Mouse (Mus musculus) cerebellum, adult 11-12 months (tissue): Measurements from ENCODE around the gene Lefty2.
"Not testable (repeated sequence)": the region's sequence is repeated elsewhere in the genome, so short reads cannot be mapped to it uniquely, and the experiment has no call there.

ENCODE experiments used
- DNase-seq: peaks from one replicate; pipeline ENCODE4 v3.0.0; 2022

The Lefty2 gene

DNA sequence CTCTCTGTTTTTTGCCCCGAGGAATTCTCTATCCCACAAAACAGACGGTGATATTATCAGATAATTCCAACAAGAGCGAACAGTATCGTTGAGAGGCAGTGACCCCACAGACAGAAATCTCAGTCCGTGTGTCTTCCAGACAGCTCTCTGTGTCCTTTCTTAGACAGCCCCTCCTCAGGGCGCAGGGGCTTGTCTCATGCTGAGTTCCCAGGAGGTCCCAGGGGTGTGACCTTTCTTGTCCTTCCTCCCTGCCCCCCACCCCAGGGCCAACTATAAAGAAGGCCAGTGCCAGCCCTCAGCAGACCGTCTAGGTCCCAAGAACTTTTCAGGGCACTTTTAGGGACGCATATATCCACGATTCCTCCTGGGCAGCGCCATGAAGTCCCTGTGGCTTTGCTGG is at the start of gene Lefty2:
Gene Lefty2, plus strand, starts transcription at position 301 of the 400 bp plus-strand sequence.
- no peak for DNase-seq

DNA sequence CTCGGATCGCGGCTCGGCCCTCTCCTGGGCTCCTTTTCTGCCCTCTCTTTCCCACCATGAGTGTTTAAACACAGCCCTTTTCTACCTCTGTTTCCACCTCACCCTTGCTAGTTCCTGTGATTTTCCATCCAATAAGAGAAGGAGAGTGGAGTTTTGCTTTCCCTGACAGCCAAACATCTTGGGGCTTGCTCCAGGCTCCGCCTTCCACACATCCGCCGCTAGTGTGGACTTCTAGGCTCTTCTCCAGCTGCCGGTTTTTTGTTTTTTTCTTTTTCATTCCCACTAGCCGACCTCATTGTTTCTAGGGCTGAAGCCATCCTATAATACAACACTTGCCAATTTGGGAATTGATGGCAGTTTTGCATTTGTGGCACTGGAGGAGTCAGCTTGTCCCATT is 44.8 kb upstream of the Lefty2 start:
- peak; percentile 78 for DNase-seq

DNA sequence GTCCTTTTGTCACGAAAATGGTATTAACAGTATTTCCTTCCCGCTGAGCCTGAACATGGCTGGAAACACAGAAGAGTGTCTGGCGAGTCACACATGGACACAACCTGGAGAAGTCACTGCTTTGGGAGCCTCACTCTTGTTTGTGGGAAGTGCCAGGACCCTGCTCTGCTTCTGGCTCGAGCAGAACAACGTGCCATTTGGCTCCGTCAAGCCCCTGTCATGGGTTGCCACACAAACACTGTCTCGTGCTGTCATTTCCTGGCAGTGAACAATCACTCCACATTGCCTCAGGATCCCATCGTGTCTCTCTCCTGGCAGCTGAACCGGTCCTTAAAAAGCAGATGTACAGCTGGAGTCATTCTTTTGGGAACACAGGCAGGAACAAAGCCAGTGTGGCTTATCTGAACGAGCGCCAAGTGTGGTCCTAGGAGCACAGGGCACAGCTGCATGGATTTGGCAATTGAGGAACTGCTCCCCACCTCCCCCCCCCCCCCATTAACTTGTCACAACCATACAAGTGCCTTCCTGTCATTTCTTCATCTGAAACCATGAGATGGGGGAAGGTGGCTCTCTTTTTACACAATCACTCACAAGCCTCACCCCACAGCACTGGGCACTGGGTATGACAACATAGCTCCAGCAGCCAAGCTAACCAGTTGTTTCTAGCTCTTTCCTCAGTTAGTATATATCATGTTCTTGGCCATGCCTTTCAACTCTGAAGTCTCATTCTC is 44.2 kb upstream of the Lefty2 start:
- peak; percentile 74 for DNase-seq

DNA sequence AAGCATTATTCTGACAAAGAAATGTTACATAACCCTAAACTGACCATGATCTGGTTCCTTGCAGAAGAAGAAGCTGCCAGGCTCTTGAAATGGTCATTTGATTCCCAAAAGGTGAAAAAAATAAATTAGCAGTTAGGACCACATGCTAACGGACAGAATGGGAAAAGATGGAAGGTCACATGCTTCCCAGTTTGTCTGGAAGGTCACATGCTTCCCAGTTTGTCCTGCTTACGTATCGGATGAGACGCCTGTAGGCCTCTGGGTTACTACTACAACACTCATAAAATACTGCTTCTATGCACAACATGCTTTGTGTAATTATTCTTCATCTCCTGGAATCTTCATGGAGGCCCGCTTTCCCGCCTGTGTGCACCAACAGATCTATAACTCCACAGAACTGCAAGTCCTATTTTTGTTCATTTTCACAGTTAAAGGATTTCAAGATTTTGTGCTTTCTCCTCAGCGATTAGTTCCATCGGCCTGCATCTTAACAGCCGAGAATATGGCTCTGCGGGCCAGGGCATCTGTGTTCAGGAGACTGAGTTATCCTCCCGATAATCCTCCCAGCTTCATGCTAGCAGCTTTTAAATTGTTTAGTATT is 43.1 kb upstream of the Lefty2 start:
- no peak for DNase-seq

DNA sequence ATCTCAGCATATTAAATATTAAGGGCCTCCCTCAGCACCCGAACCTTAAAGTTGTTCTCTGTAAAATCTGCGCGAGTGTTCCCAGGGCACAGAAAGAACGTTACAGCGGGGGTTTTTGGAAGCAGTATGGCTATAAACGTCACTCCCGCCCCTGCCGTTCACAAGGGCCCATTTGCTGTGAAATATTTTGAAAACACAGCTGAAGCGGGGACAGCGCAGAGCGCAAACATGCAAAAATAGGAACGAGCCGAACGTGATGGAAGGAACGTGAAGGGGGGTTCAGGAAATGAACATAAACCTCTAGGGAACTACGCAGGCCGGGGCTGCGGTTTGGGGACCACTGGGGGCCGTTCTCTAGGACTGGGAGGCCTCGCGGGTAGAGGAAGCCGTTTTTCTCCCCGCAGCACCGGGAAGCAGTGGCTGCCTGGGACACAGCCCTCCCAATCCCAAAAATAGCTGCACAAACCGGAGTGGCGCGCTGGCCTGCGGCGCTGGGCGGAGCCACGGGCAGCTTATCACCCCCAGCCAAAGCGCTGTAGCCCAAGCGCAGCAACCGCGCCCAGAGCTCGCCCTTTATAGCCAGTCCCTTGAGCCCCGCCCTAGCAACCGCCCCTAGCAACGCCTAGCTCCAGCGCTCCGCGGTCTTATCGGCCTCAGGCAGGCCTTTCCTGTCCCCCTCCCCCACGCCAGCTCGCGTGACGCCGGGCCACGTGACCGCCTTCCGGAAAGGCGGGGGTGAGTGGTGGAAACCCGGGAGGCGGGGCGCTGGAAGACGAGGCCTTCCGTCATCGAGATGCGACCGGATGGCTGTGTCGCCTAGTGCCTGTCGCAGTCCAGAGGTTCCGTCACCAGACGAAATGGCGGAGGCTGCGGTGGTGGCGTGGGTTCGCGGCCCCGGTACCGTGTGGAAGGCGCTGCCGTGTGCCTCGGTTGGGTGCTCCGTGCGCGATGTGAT is 42.3 kb upstream of the Lefty2 start, which contains the start of gene Sde2:
Gene Sde2, plus strand, starts transcription at position 812 of the 955 bp plus-strand sequence.
- peak; percentile 100 for DNase-seq

DNA sequence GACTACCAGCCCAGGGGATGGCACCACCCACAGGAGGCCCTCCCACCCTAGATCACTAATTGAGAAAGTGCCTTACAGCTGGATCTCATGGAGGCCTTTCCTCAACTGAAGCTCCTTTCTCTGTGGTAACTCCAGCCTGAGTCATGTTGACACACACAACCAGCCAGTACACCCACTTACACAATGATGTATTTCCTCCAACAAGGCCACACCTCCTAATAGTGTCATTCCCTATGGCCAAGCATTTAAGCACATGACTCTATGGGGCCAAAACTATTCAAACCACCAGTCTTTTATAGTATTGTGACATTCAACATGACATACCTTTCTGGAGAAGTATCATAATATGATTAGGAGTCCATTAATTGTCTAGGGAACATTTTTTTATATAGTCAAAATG is 34.1 kb upstream of the Lefty2 start:
- DNase-seq = no peak

DNA sequence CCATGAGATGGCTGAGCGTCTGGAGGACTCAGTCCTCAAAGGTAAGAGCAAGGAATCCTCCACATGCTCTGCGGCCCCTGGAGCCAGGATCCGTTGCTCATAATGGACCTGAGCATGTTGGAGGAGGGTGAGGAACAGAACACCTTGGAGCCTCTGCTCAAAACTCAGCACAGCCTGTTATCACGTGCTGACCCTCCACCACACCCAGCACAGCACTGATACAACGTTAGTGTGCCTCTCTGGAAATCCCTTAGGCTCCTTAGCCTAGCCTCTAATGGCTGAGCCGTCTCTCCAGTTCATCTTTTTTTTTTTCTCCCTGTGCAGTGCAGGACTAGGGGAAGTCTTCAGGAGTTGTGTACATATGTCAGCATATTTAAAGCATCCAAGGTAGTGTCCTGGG is 32.9 kb upstream of the Lefty2 start:
- DNase-seq = no peak

DNA sequence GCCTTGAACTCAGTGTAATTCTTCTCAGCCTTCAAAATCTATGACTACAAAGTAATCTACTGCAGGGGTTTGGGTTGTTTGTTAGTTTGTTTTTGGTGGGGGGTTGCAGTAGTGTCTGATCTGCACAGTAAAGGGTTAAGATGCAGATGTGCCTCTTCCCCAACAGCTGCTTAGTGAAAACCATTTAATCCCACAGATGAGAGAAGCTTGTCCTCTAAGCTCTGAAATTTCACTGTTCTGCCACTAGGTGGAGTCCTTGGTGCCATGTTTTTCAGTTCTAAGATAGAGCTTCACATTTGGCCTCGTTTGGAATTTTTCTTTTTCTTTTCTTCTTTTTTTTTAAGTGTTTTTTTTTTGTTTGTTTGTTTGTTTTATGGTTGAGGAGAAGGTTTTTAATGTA is 29.3 kb upstream of the Lefty2 start:
- no peak for DNase-seq

DNA sequence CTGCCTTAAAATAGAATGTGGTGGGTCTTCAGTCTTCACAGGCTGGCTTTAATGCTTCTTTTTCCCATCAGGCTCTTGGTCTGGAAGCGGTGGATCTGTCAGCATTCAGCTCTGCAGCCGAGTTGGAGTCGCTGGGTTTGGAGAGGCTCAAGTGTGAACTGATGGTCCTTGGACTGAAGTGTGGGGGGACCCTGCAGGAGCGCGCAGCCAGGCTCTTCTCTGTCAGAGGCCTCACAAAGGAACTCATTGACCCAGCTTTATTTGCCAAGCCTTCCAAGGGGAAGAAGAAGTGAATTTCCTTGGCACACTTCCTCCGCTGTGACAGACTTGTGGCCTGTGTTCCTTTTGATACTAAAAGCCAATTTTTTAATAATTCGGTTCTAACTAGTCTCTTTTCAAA is 26.9 kb upstream of the Lefty2 start:
- no peak for DNase-seq

DNA sequence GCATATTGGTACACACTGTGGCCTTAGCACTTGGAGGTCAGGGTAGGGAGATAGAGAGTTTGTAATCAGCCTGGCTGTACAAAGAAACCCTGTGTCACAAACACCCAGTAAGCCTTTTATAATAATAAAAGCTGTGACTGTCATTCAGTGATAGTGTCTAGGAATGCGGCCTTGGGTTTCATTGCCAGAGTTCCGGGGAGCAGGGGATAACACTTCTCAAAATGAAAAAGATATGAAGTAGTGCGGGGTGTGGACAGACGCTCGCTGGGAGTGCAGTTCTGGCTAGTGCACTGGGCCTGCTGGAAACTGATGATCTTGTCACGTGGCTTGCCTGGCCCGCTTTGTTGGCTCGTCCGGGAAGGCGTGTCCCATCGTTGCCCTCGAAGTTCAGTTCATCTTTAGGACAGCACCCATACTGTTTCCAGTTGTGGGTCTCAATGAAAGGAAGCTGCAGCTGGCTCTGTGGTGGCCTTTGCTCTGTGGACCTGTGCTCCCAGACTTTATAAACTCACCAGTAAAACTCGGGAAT is 22.7 kb upstream of the Lefty2 start:
- DNase-seq = no peak

DNA sequence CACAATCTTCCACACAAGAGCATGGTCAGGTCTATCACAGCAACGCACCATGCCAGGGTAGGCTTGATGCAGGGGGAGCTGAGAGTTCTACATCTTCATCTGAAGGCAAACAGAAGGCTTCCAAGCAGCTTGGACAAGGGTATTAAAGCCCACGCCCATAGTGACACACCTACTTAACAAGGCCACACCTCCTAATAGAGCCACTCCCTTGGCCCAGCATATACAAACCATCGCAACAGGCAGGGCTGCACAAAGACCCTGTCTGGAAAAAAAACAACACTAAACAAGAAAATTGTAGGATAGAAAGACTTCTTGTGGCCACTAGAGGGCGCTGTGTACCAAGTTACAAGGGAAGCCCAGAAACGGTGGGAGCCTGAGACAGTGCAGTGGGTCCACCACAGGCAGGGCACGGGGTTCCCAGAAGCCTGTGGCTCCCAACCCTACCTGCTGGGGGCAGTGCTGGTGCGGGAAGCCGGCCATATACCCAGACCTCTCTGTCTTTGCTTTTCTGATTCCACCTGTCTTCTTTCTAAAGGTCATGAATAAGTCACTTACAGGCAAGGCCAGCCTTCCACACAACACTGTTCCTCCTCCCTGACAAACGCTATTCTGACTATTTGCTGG is 18.9 kb upstream of the Lefty2 start:
- DNase-seq = no peak

DNA sequence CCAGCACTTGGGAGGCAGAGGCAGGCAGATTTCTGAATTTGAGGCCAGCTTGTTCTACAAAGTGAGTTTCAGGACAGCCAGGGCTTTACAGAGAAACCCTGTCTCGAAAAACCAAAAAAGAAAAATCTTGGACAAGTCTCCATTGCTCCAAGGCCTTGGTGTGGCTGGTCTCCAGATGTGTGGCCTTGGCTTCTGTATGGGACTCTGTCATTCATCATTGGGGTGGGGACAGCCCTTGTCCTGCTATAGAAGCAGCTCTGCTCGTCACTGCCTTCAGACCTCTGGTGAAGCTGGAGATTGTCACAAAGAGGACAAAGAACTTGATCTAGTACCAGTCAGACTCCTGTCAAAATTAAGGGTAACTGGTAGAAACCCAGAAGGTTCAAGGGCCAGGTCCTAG is 18.3 kb upstream of the Lefty2 start:
- DNase-seq = no peak

DNA sequence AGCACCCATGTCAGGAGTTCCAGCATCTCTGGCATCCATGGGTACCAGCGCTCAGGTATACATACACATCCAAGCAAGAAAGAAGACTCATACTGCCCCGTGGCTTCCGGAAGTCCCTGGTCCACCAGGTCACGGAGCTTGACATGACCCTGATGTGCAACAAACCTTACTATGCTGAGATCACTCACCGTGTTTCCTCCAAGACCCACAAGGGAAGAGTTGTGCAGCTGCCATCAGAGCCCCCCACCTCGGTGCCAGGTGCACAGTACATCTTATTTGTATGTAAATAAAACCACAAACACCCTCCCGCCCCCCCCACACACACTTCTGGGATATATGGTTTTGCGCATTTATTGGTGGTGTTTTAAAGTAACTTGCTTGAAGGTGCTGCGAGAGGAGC is 17.8 kb upstream of the Lefty2 start:
- DNase-seq = no peak

DNA sequence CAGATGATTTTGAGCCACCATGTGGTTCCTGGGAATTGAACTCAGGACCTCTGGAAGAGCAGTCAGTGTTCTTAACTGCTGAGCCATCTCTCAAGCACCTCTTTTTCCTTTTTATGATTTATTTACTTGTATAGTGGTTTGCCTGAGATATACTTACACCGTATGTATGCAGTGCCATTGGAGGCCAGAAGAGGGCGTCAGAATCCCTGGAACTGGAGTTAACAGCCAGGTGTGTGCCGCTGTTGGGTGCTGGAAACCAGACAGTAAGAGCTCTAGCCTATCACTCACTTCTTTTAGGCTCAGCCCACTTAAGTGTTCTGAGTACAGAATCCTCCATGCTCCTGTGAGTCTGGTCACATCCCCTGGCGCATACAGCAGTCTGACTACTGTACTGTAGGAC is 15.4 kb upstream of the Lefty2 start:
- no peak for DNase-seq

DNA sequence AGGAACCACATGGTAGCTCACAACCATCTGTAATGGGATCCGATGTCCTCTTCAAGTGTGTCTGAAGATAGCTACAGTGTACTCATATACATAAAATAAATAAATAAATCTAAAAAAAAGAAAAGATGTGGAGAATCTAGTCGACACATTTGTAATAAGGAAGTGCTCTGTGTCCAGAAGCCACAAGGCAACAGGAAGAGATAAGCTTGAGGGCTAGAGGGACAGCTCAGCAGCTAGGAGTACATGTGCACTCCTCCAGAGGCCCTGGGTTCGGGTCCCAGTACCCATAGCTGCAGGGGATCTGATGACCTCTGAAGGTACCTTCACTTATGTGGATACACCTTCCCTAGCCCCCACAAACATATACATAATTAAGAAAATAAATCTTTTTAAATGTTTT is 11.1 kb upstream of the Lefty2 start:
- DNase-seq = no peak

DNA sequence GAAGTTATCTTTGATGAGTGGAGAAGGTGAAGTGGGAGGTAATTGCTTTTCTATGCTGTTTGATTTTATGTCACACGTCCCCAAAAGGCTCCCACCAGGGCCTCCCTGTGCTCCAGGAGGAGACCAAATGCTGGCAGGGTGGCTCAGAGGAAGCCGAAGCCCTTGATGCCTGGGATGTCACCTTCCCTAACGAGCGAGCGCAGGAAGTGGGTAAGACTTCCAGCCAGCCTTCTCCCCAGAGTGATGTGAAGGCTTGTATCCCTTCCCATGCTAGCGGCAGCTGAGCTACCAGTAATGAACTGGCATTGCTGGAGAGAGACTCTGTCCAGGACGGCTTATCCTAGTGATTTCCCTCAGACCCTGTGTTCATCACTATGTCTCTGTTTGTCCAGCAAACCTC is 9.2 kb upstream of the Lefty2 start:
- DNase-seq = no peak

DNA sequence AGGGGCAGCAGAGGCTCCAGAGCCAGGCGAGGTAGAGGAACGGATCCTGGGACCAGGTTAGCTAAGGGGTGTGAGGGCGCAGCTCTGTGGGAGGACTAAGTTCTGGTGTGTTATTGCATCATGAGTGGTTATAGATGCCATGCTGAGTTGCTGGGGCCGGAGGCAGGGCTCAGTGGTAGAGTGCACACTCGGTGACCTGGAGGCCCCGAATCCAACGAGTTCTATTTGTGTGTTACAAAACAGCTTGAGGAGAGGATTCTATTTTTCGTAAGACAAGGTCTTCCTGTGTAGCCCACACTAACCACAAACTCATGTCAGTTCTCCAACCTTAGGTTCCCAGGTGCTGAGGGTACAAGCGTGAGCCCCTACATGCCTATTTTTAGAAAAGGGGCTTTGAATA is 8.4 kb upstream of the Lefty2 start:
- DNase-seq = no peak

DNA sequence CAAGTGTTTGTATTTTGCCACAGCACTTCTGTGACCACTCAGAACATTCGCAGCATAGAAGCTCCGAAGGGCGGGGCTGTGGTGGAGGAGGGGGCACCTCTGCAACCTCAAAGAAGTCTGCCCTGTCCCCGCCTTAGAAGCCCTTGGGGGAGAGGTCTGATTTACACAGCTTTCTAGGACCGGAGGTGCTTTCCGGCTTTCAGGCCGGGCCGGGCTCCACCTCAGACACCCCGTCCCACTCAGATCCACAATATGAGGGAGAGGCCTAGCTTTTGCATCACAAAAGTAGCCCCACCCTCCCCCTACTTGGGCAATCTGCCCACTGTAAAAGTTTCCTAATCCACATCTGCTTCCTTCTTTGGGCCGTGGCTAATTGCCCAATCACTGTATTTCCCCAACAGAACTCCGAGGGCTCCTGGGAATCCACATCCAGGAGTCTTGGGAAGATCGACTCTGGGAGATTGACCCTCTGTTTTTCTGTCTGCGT is 4.3 kb upstream of the Lefty2 start:
- no peak for DNase-seq

DNA sequence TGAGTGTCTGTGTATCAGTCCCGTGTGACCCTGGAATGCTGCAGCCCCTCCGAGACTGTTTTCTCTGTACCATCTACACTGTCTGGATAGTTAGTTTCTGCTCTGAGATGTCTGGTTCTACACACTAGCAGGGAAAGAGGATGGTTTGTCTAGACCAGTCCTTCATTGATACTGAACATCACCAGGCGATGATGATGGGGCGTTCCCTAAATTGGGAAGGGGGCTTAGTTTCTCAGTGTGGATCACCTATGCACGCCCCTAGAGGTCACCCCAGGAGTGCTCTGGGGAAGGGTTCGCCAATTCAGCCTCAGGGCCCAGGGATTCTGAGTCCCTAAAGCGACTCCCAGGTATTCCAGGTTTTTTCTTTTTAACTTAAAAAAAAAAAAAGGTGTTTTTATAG is 3.7 kb upstream of the Lefty2 start:
- no peak for DNase-seq

DNA sequence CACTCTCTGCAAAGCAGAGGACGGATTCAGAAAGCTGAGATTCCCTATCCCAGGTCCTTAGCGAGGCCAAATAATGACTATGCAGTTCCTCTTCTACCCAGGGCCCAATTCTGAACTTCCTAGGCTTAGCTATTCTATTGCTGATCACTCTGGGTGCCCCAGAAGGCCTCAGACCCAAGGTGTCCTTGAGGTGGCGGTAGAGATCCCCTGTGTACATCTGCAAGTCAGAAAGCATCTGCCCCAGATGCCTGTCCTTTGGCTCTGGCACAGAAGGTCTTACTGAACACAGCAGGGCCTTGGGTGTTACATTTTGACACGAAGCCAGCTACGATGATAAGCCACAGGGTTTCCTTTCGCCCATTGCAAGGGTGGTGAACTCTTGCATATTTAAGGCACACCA is 3.1 kb upstream of the Lefty2 start:
- no peak for DNase-seq

DNA sequence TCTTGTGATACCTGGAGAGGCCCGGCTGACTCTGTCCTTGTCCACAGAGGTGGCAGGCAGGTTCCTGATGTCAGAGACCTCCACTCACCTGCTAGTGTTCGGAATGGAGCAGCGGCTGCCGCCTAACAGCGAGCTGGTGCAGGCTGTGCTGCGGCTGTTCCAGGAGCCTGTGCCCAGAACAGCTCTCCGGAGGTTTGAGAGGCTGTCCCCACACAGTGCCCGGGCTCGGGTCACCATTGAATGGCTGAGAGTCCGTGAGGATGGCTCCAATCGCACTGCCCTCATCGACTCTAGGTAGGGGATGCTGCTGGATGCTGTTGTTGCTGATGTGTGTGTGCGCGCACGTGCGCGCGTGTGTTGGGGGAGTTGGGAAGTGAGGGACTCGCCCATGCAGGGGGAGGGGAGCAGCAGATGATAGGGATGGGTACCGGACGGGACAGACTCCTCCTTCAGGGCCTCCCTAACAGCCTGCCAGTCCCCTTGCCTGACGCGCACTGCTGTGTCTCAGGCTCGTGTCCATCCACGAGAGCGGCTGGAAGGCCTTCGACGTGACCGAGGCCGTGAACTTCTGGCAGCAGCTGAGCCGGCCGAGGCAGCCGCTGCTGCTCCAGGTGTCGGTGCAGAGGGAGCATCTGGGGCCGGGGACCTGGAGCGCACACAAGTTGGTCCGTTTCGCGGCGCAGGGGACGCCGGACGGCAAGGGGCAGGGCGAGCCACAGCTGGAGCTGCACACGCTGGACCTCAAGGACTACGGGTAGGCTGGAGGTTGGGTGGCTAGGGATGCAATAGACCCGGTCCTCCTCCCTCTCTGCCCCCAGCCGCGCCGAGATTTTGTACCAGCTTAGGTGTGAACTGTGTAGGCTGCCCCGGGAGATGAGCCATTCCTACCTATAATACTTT is 1.4 kb downstream of the Lefty2 start:
- not testable (repeated sequence) for DNase-seq

DNA sequence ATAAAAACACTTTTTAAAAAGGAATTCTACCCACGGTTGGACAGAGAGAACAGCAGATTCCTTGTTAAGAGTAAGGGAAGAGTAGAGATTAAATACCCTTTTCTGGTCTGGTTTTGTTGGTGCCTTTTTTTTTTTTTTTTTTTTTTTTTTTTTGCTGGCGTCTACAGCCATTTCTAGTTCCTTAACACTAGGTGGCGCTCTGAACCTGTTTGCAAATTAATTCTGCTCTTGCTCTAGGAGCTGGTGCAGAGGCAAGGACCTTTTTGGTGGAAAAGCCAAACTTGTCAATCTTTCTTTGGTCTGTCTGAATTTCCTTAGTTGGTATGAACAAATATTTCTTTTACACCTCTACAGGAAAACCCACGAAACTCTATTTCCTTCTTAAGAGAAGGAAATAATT is 8.2 kb downstream of the Lefty2 start:
- peak; percentile 15 for DNase-seq
